Mouse (Mus musculus) kidney, postnatal 0 days (tissue): Measurements from ENCODE around the gene Gm16181. TPM values are rescaled to one million over a fixed set of nuclear protein-coding genes. Genes with fewer than 3 reads are reported as not detected.

Experiments used
- ATAC-seq: fragments of 200-750 bp; cut with Nextera tagmentation; replicated peaks from 2 replicates; pipeline ENCODE4 v1.8.0; 2017; ENCODE audit warnings: low read depth, moderate number of reproducible peaks, moderate TSS enrichment, moderate library complexity; ENCODE audit not compliant: low FRiP score
- DNase-seq: peaks from one replicate; pipeline ENCODE4 v3.0.0-alpha.2; 2016; ENCODE audit warnings: low spot score
- H3K27ac ChIP-seq: fragments of 300-500 bp; sonication (generic); 2 replicates; pipeline ENCODE4 v1.5.1; 2014; ENCODE audit warnings: mild to moderate bottlenecking
- H3K27me3 ChIP-seq: fragments of 300-500 bp; sonication (generic); 2 replicates; pipeline ENCODE4 v1.6.1; 2014; ENCODE audit warnings: low read length, mixed read lengths; ENCODE audit not compliant: insufficient read depth
- H3K36me3 ChIP-seq: fragments of 300-500 bp; sonication (generic); 2 replicates; pipeline ENCODE4 v1.6.1; 2014; ENCODE audit warnings: low read length, mixed read lengths; ENCODE audit not compliant: insufficient read depth
- H3K4me1 ChIP-seq: fragments of 300-500 bp; sonication (generic); replicated peaks from 2 replicates; pipeline ENCODE4 v1.6.1; 2014; ENCODE audit warnings: antibody characterized with exemption, low read length, mixed read lengths; ENCODE audit not compliant: insufficient read depth
- H3K4me2 ChIP-seq: fragments of 300-500 bp; sonication (generic); 2 replicates; pipeline ENCODE4 v1.6.1; 2014; ENCODE audit warnings: mild to moderate bottlenecking, low read length, moderate library complexity, mixed read lengths
- H3K4me3 ChIP-seq: fragments of 300-500 bp; sonication (generic); replicated peaks from 2 replicates; pipeline ENCODE4 v1.5.1; 2014; ENCODE audit warnings: low read depth, low read length
- H3K9ac ChIP-seq: fragments of 300-500 bp; sonication (generic); 2 replicates; pipeline ENCODE4 v1.6.1; 2014; ENCODE audit warnings: low read depth, low read length
- H3K9me3 ChIP-seq: fragments of 300-500 bp; sonication (generic); replicated peaks from 2 replicates; pipeline ENCODE4 v1.6.1; 2016; ENCODE audit warnings: low read length, inconsistent platforms, mixed read lengths
- CTCF ChIP-seq: IDR thresholded peaks from 2 replicates; pipeline ENCODE4 v1.5.1; 2016; ENCODE audit warnings: antibody characterized with exemption, low read depth, mild to moderate bottlenecking, moderate library complexity
- WGBS: fragments of 180-500 bp; shearing (Covaris S2); extraction: QIAGEN DNeasy Blood & Tissue Kit; methylation state at CpG from one replicate; pipeline ENCODE4 v1.1.7; 2014; 5-methylcytosine and 5-hydroxymethylcytosine counted together
- polyA plus RNA-seq: library from polyadenylated mRNA; unstranded; fragments of >200 nt; fragmentation: Nextera tagmentation; extraction: Ambion mirVana; gene quantifications from 2 replicates; pipeline ENCODE4 v1.2.1, GENCODE M21; 2015

Gene Gm16181
- polyA plus RNA-seq, 1 experiment from 2014 or later = 0.25 TPM

GRCm38 (mm10) chr17:35209785-35210535, 10.7 kb upstream of the Gm16181 start:
- 73% methylated on average over 12 of the region's 12 CpGs for WGBS
- no peak overlapping the region for H3K4me2 ChIP-seq
- H3K4me3 ChIP-seq = no peak overlapping the region
- ATAC-seq = no peak
- no peak for DNase-seq
- TF ChIP-seq CTCF = no peak
- no peaks in the 10 kb centered on the region for H3K27me3 ChIP-seq
- H3K9me3 ChIP-seq = no peaks in the 10 kb centered on the region
- H3K4me1 ChIP-seq = no peaks in the 10 kb centered on the region
- H3K9ac ChIP-seq = no peak overlapping the region
- no peak overlapping the region for H3K27ac ChIP-seq
- no peaks in the 10 kb centered on the region for H3K36me3 ChIP-seq

- Histone ChIP-seq H3K36me3 (no peaks in the 10 kb centered on the region), H3K4me3 (no peak overlapping the region)
- 52% methylated on average over 3 of the region's 3 CpGs for WGBS
Observed at GRCm38 (mm10) chr17:35210593-35210992, 10.0 kb upstream of the Gm16181 start.

GRCm38 (mm10) chr17:35213071-35213470, 7.6 kb upstream of the Gm16181 start:
- no peak for TF ChIP-seq CTCF
- Histone ChIP-seq H3K4me3 (no peak overlapping the region), H3K4me2 (no peak overlapping the region), H3K4me1 (no peaks in the 10 kb centered on the region), H3K9ac (no peak overlapping the region), H3K27me3 (no peaks in the 10 kb centered on the region), H3K27ac (no peak overlapping the region), H3K36me3 (no peaks in the 10 kb centered on the region), H3K9me3 (no peaks in the 10 kb centered on the region)
- DNase-seq (no peak), ATAC-seq (no peak)
- whole genome bisulfite sequencing = 92% methylated on average over 5 of the region's 5 CpGs

More at GRCm38 (mm10) chr17:35210593-35210992, 10.0 kb upstream of the Gm16181 start:
- no peak for TF ChIP-seq CTCF
- no peaks in the 10 kb centered on the region for H3K4me1 ChIP-seq
- H3K9me3 ChIP-seq = no peaks in the 10 kb centered on the region
- no peak for DNase-seq
- no peaks in the 10 kb centered on the region for H3K27me3 ChIP-seq
- no peak overlapping the region for H3K4me2 ChIP-seq
- ATAC-seq = no peak
- H3K9ac ChIP-seq = no peak overlapping the region
- no peak overlapping the region for H3K27ac ChIP-seq

GRCm38 (mm10) chr17:35218516-35219193, 2.0 kb upstream of the Gm16181 start:
- peak overlapping the region; percentile 57 for H3K27ac ChIP-seq
- peaks cover 12% of the 10 kb centered on the region; the same call in 1 of the 2 replicates for H3K36me3 ChIP-seq
- no peak for TF ChIP-seq CTCF
- 72% methylated on average over 18 of the region's 18 CpGs for WGBS
- H3K4me3 ChIP-seq = no peak overlapping the region
- no peaks in the 10 kb centered on the region for H3K9me3 ChIP-seq
- H3K9ac ChIP-seq = no peak overlapping the region
- H3K4me2 ChIP-seq = no peak overlapping the region
- H3K27me3 ChIP-seq = no peaks in the 10 kb centered on the region
- ATAC-seq = no peak
- no peaks in the 10 kb centered on the region; the same call in 1 of the 2 replicates for H3K4me1 ChIP-seq
- DNase-seq = no peak

GRCm38 (mm10) chr17:35219601-35220041, 1.0 kb upstream of the Gm16181 start:
- DNase-seq (no peak), ATAC-seq (no peak)
- 73% methylated on average over 6 of the region's 6 CpGs for whole genome bisulfite sequencing
- H3K4me1 ChIP-seq = no peaks in the 10 kb centered on the region; the same call in 1 of the 2 replicates
- no peak overlapping the region for H3K9ac ChIP-seq
- no peaks in the 10 kb centered on the region for H3K27me3 ChIP-seq
- TF ChIP-seq CTCF = no peak
- H3K4me2 ChIP-seq = no peak overlapping the region
- H3K27ac ChIP-seq = 0 out of 2 replicates have a peak overlapping the region, but pooled peaks have one; percentile 57
- no peaks in the 10 kb centered on the region for H3K9me3 ChIP-seq
- H3K4me3 ChIP-seq = no peak overlapping the region
- peaks cover 12% of the 10 kb centered on the region; the same call in 1 of the 2 replicates for H3K36me3 ChIP-seq

- 82% methylated on average over 6 of the region's 6 CpGs for WGBS
- TF ChIP-seq CTCF = no peak
- Histone ChIP-seq H3K4me2 (no peak overlapping the region), H3K27ac (no peak overlapping the region), H3K9ac (no peak overlapping the region), H3K4me3 (no peak overlapping the region), H3K4me1 (no peaks in the 10 kb centered on the region; the same call in 1 of the 2 replicates), H3K36me3 (peaks cover 16% of the 10 kb centered on the region; the same call in 1 of the 2 replicates), H3K27me3 (no peaks in the 10 kb centered on the region), H3K9me3 (no peaks in the 10 kb centered on the region)
- ATAC-seq (no peak), DNase-seq (no peak)
Observed at GRCm38 (mm10) chr17:35222299-35222698, 1.7 kb downstream of the Gm16181 start.
